Mouse (Mus musculus): Measurements from ENCODE around the gene Gm47791. TPM values are rescaled to one million over a fixed set of nuclear protein-coding genes. Genes with fewer than 3 reads are reported as not detected.

Gm47791 gene
- polyA plus RNA-seq, 1 experiment: not detected

- Histone ChIP-seq H3ac (ENCODE audit: control insufficient read depth, insufficient read length) (no peak overlapping the region), H3K79me2 (ENCODE audit: control insufficient read depth, insufficient read depth) (no peaks in the 10 kb centered on the region), H3K4me3 (no peak overlapping the region), H3K36me3 (ENCODE audit: control insufficient read depth, insufficient read depth) (no peaks in the 10 kb centered on the region), H3K27me3 (ENCODE audit: control insufficient read depth, insufficient read depth, insufficient read length) (no peaks in the 10 kb centered on the region), H3K4me2 (ENCODE audit: low read depth) (no peak overlapping the region)
- no peak for TF ChIP-seq SRF (IDR thresholded peaks at IDR 0.05; ENCODE audit: control insufficient read depth, insufficient read length, low read depth)
- TF ChIP-seq CEBPB (IDR thresholded peaks at IDR 0.05; ENCODE audit: insufficient read depth, poor library complexity, severe bottlenecking): no peak
- no peak for TF ChIP-seq MYOD1 (IDR thresholded peaks at IDR 0.05; ENCODE audit: control insufficient read depth in 1 of 3, insufficient read length in 2 of 3, low read depth in 2 of 3)
- no peak for TF ChIP-seq E2F4 (IDR thresholded peaks at IDR 0.05; ENCODE audit: insufficient read depth)
- no peak for TF ChIP-seq MYOG (IDR thresholded peaks at IDR 0.05; ENCODE audit: control insufficient read depth in 1 of 3, insufficient read depth in 1 of 3, insufficient read length in 2 of 3, low read depth in 2 of 3)
- TF ChIP-seq TCF12 (IDR thresholded peaks at IDR 0.05; ENCODE audit: insufficient read depth, poor library complexity, severe bottlenecking): no peak
- TF ChIP-seq POLR2A (IDR thresholded peaks at IDR 0.05; ENCODE audit: insufficient read length, low read depth): no peak
- no peak for TF ChIP-seq MAX (IDR thresholded peaks at IDR 0.05; ENCODE audit: low read depth)
- no peak for TF ChIP-seq POLR2AphosphoS2 (IDR thresholded peaks at IDR 0.05; ENCODE audit: insufficient read length, low read depth)
Measured at GRCm38 (mm10) chr1:82797088-82797487, 26.0 kb upstream of the Gm47791 start.

GRCm38 (mm10) chr1:82795702-82796443 lies 24.8 kb upstream of the Gm47791 start:
- no peak overlapping the region for H3K4me3 ChIP-seq
- H3K27me3 ChIP-seq (ENCODE audit: control insufficient read depth, insufficient read depth, insufficient read length): no peaks in the 10 kb centered on the region
- no peaks in the 10 kb centered on the region for H3K36me3 ChIP-seq (ENCODE audit: control insufficient read depth, insufficient read depth)
- no peak overlapping the region for H3K4me2 ChIP-seq (ENCODE audit: low read depth)
- no peaks in the 10 kb centered on the region for H3K79me2 ChIP-seq (ENCODE audit: control insufficient read depth, insufficient read depth)
- no peak overlapping the region for H3ac ChIP-seq (ENCODE audit: control insufficient read depth, insufficient read length)
- TF ChIP-seq CEBPB (IDR thresholded peaks at IDR 0.05; ENCODE audit: insufficient read depth, poor library complexity, severe bottlenecking): no peak
- TF ChIP-seq POLR2A (IDR thresholded peaks at IDR 0.05; ENCODE audit: insufficient read length, low read depth): no peak
- no peak for TF ChIP-seq MAX (IDR thresholded peaks at IDR 0.05; ENCODE audit: low read depth)
- TF ChIP-seq TCF12 (IDR thresholded peaks at IDR 0.05; ENCODE audit: insufficient read depth, poor library complexity, severe bottlenecking): no peak
- no peak for TF ChIP-seq REST (IDR thresholded peaks at IDR 0.05; ENCODE audit: insufficient read depth, insufficient read length)
- TF ChIP-seq SRF (IDR thresholded peaks at IDR 0.05; ENCODE audit: control insufficient read depth, insufficient read length, low read depth): no peak
- TF ChIP-seq MYOG (IDR thresholded peaks at IDR 0.05; ENCODE audit: control insufficient read depth in 1 of 3, insufficient read depth in 1 of 3, insufficient read length in 2 of 3, low read depth in 2 of 3): no peak
- no peak for TF ChIP-seq POLR2AphosphoS2 (IDR thresholded peaks at IDR 0.05; ENCODE audit: insufficient read length, low read depth)
- TF ChIP-seq E2F4 (IDR thresholded peaks at IDR 0.05; ENCODE audit: insufficient read depth): no peak
- TF ChIP-seq MYOD1 (IDR thresholded peaks at IDR 0.05; ENCODE audit: control insufficient read depth in 1 of 3, insufficient read length in 2 of 3, low read depth in 2 of 3): no peak

DNA sequence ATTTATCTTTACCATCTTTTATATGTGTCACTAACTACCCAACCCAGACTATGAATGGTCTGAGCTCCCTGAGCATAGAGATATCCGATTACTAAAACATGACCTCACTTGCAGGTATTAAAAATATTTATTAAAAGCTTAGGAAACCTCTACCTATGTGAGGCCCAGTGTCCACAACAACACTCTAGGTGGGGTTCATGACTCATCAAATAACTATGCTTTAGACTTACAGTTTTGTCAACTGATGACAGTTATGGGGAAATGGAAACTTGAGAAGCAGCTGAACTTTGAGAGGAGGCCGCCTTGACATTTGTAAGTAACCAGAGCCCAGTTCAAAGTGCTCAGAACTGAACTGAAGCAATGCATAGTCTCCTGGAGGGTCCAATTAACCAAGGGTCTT lies 24.2 kb upstream of the Gm47791 start:
- no peaks in the 10 kb centered on the region for H3K27me3 ChIP-seq (ENCODE audit: control insufficient read depth, insufficient read depth, insufficient read length)
- TF ChIP-seq MYOD1 (IDR thresholded peaks at IDR 0.05; ENCODE audit: control insufficient read depth in 1 of 3, insufficient read length in 2 of 3, low read depth in 2 of 3) (no peak), TCF3 (IDR thresholded peaks at IDR 0.05; ENCODE audit: insufficient read length, low read depth) (no peak), MAX (IDR thresholded peaks at IDR 0.05; ENCODE audit: low read depth) (no peak), MYOG (IDR thresholded peaks at IDR 0.05; ENCODE audit: control insufficient read depth in 1 of 3, insufficient read depth in 1 of 3, insufficient read length in 2 of 3, low read depth in 2 of 3) (no peak), POLR2A (IDR thresholded peaks at IDR 0.05; ENCODE audit: insufficient read length, low read depth) (no peak), TCF12 (IDR thresholded peaks at IDR 0.05; ENCODE audit: insufficient read depth, poor library complexity, severe bottlenecking) (no peak), USF1 (IDR thresholded peaks at IDR 0.05; ENCODE audit: low read depth) (no peak), POLR2AphosphoS2 (IDR thresholded peaks at IDR 0.05; ENCODE audit: insufficient read length, low read depth) (no peak), E2F4 (IDR thresholded peaks at IDR 0.05; ENCODE audit: insufficient read depth) (no peak), CEBPB (IDR thresholded peaks at IDR 0.05; ENCODE audit: insufficient read depth, poor library complexity, severe bottlenecking) (no peak), REST (IDR thresholded peaks at IDR 0.05; ENCODE audit: insufficient read depth, insufficient read length) (no peak), SRF (IDR thresholded peaks at IDR 0.05; ENCODE audit: control insufficient read depth, insufficient read length, low read depth) (no peak)
- no peaks in the 10 kb centered on the region for H3K79me2 ChIP-seq (ENCODE audit: control insufficient read depth, insufficient read depth)
- H3K36me3 ChIP-seq (ENCODE audit: control insufficient read depth, insufficient read depth): no peaks in the 10 kb centered on the region
- H3K4me2 ChIP-seq (ENCODE audit: low read depth): no peak overlapping the region
- no peak overlapping the region for H3K4me3 ChIP-seq
- H3ac ChIP-seq (ENCODE audit: control insufficient read depth, insufficient read length): no peak overlapping the region

GRCm38 (mm10) chr1:82793986-82794385 lies 22.9 kb upstream of the Gm47791 start:
- no peak overlapping the region for H3K4me3 ChIP-seq
- no peaks in the 10 kb centered on the region for H3K27me3 ChIP-seq (ENCODE audit: control insufficient read depth, insufficient read depth, insufficient read length)
- H3K36me3 ChIP-seq (ENCODE audit: control insufficient read depth, insufficient read depth): no peaks in the 10 kb centered on the region
- no peak overlapping the region for H3K4me2 ChIP-seq (ENCODE audit: low read depth)
- no peak overlapping the region for H3ac ChIP-seq (ENCODE audit: control insufficient read depth, insufficient read length)
- TF ChIP-seq USF1 (IDR thresholded peaks at IDR 0.05; ENCODE audit: low read depth): no peak
- H3K79me2 ChIP-seq (ENCODE audit: control insufficient read depth, insufficient read depth): no peaks in the 10 kb centered on the region

GRCm38 (mm10) chr1:82793110-82793509 lies 22.1 kb upstream of the Gm47791 start:
- H3K79me2 ChIP-seq (ENCODE audit: control insufficient read depth, insufficient read depth): no peaks in the 10 kb centered on the region
- no peak for TF ChIP-seq SRF (IDR thresholded peaks at IDR 0.05; ENCODE audit: control insufficient read depth, insufficient read length, low read depth)
- no peak for TF ChIP-seq E2F4 (IDR thresholded peaks at IDR 0.05; ENCODE audit: insufficient read depth)
- no peak for TF ChIP-seq POLR2A (IDR thresholded peaks at IDR 0.05; ENCODE audit: insufficient read length, low read depth)
- no peaks in the 10 kb centered on the region for H3K27me3 ChIP-seq (ENCODE audit: control insufficient read depth, insufficient read depth, insufficient read length)
- H3K4me3 ChIP-seq: no peak overlapping the region
- H3K4me2 ChIP-seq (ENCODE audit: low read depth): no peak overlapping the region
- H3ac ChIP-seq (ENCODE audit: control insufficient read depth, insufficient read length): no peak overlapping the region
- no peaks in the 10 kb centered on the region for H3K36me3 ChIP-seq (ENCODE audit: control insufficient read depth, insufficient read depth)
